Mouse (Mus musculus): ENCODE results near the gene Gm20509. TPM values are rescaled to one million over a fixed set of nuclear protein-coding genes. Genes with fewer than 3 reads are reported as not detected.
A peak's percentile ranks its signal among the peaks of the same experiment; 100 is the strongest.
"Not testable (repeated sequence)": the region's sequence is repeated elsewhere in the genome, so short reads cannot be mapped to it uniquely, and the experiment has no call there.

Gm20509 gene
- total RNA-seq (2021) = not detected
- long read RNA-seq = 0 reads

DNA sequence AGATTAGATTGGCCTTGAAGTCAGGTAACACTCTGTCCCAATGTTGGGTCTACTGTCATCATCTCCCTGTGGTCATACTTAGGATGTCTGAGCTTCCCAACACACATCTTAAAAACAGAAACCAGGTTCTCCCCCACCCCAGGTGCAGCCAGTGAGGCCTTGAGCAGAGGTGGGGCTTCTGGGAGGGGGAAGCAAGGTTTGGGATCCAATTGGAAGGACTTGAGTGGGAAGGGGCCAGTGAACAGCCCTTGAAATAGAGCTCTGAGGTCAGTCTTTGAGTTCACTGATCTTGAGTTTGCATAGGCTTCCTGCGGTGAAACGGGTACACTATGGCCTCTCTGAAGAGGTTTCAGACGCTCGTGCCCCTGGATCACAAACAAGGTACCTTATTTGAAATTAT is at the start of gene Gm20509:
TSS of gene Gm20509 (plus strand) at position 290 of the 400 bp plus-strand sequence.
- no peak for DNase-seq (ENCODE audit: low spot score in 2 of 2)

DNA sequence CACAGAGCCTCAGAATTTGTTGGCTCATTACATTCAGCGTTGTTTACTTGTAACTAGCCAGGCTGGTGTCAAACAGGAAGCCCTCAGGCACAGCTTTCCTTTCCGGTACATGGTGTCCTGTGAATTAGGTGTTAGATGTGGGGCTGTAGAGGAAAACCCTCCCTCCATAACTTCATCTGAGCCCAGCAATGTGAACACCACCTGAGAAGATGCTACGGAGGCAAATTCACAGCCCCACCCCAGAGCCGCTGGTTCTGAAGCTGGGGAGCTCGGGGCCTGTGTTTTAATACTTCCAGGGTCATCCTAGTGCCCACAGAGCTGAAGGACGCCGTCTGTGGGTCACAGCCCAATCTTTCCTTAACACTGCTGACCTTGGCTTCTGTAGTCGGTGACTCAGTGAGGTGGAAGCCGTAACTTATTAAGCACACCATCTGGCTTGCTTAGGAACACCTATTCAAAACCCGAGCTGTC is 46.8 kb upstream of the Gm20509 start:
- DNase-seq (ENCODE audit: low spot score in 2 of 2) = no peak

DNA sequence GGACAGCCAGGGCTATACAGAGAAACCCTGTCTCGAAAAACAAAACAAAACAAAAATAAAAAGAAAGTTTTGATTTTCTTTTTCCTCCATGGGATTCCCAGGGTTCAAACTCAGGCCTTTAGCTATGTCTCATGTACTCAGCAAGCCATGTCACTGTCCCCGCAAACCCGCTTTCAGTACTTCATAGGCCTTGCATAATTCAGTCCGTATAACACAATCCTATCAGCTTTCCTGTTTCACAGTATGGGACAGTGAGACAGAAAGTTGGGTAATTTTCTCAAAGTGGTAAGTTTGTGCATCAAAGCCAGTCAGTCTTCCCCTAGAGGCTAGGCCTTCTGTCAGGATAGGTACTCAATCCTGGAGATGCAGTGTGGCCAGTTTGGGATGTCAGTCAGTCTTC is 43.0 kb upstream of the Gm20509 start:
- no peak for DNase-seq (ENCODE audit: low spot score in 2 of 2)

DNA sequence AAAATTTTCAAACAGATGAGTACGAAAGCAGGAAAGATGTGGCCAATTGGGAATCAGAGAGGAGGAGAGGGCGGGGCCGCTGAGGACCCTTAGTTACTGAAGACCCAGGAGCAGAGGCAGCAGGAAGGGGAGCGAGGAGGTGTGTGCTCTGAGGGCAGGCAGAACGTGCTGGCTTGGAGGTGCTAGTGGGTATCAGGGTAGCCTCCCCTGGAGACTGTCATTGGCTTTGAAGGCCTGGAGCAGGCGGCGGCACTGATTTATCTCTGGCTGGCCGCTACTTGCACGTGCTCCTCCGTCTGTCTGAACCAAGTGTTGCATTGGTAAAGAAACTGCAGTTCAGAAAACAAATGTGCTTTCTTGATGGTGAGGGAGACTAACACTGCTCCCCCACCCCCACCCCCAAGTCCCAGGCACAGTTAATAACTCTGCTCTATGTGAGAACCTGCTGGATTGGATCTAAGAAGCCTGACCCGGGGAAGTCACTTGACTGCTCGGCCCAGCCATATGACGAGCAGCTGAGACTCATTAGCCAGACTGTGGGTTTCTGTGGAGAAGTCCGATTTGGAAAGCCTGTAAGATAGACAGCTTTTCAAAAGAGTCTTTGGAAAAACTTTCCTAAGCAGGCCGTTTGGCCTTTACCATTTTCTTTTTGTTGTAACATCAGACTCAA is 38.5 kb upstream of the Gm20509 start:
- DNase-seq (ENCODE audit: low spot score in 2 of 2) = peak in 1 of 2 experiments; percentile 24

- no peak for DNase-seq (ENCODE audit: low spot score in 2 of 2)
Measured at GRCm38 (mm10) chr9:73067086-73067485, 35.2 kb upstream of the Gm20509 start.

GRCm38 (mm10) chr9:73068230-73068679 is 34.0 kb upstream of the Gm20509 start:
- DNase-seq (ENCODE audit: low spot score in 2 of 2) = no peak

DNA sequence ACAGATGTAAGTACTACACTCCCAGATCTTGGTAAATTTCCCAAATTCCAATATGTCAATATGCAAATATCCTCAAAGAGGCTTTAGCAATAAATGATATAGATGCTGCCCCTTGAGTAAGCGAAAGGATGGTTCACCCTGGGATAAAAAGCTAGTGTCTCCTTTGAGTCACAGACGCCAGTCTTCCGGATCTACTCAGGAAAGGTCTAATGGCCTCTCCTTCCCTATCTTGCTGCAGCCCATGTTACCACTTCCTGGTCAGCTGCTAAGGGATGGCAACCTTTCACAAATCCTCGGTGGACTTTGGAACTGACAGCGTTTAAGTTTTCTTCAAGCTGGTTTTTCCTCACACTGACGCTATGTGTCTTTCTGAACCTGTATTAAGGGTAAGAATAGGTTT is 33.6 kb upstream of the Gm20509 start:
- DNase-seq (ENCODE audit: low spot score in 2 of 2) = no peak

GRCm38 (mm10) chr9:73070971-73071659 is 31.2 kb upstream of the Gm20509 start:
- no peak for DNase-seq (ENCODE audit: low spot score in 2 of 2)

- no peak for DNase-seq (ENCODE audit: low spot score in 2 of 2)
Measured at GRCm38 (mm10) chr9:73072426-73072825, 29.8 kb upstream of the Gm20509 start.

- DNase-seq (ENCODE audit: low spot score in 2 of 2) = no peak
Measured at GRCm38 (mm10) chr9:73073169-73073568, 29.1 kb upstream of the Gm20509 start.

DNA sequence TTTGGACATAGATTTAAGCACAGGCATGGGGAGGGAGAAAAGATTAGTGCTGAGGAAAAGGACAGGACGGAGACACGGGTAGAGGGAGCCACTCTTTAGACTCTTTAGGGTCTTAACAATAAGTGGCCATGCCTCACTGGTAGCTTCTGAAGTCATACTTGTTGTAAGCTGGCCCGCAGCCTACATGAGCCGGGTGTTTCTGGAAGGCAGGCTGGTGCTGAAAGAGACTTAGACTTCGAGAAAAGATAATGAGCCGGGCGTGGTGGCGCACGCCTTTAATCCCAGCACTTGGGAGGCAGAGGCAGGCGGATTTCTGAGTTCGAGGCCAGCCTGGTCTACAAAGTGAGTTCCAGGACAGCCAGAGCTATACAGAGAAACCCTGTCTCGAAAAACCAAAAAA is 22.9 kb upstream of the Gm20509 start:
- DNase-seq (ENCODE audit: low spot score in 2 of 2) = not testable (repeated sequence)

- DNase-seq (ENCODE audit: low spot score in 2 of 2) = no peak
Measured at GRCm38 (mm10) chr9:73079801-73080325, 22.4 kb upstream of the Gm20509 start.

GRCm38 (mm10) chr9:73082291-73083000 is 19.8 kb upstream of the Gm20509 start:
- DNase-seq (ENCODE audit: low spot score in 2 of 2) = no peak

DNA sequence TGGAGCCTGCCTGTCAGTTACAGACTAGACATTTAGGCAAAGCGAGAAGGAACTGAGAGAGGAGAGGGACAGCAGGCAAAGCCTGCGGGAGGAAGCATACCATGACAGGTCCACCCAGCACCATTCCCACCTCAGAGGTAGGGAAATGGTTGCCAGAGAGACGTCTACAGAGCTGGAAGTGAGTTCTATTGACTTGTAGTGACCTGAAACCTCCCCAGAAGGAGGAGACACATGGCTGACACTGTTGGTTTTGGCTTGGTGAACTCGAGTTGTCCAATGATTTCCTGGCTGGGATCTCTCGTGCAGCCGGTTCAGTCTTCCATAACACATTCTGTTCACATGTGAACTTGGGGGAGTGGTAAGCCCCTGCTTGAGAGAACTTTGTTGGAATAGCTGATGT is 18.3 kb upstream of the Gm20509 start:
- DNase-seq (ENCODE audit: low spot score in 2 of 2) = no peak

DNA sequence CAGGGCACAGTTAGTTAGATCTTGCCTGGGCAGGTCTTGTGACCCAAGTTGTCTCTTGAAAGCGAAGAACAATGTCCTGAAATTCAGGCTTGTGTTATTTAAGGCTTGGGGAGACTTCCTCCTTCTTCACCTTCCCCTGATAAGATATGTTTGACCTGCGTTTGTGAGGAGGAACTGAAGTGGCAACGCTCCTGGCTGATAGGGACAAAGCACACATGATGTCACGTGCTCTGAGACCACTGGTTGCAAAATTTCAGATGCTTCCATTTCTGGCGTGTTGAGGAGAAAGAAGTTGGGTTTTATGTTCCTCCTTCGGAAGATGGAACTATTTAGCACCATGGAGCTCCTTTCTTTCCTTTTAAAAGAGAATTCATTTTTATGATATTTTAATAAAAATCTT is 16.4 kb upstream of the Gm20509 start:
- DNase-seq (ENCODE audit: low spot score in 2 of 2) = no peak

DNA sequence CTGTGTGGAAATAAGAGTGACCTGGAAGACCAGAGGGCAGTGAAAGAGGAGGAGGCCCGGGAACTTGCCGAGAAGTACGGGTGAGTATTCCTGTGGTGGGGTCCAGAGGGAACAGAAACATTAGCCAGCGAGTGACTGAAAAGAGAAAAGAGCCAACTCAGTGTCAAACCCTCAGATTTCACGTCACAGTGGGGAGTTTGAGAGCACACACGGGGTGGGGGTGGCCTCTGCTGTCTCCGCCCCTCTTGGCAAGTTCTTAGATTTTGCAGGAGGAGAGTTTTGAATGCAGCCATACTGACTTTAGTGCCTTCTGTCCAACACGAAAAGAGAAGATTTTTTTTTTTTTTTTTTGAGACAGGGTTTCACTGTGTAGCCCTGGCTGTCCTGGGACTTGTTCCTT is 15.1 kb upstream of the Gm20509 start:
- no peak for DNase-seq (ENCODE audit: low spot score in 2 of 2)

DNA sequence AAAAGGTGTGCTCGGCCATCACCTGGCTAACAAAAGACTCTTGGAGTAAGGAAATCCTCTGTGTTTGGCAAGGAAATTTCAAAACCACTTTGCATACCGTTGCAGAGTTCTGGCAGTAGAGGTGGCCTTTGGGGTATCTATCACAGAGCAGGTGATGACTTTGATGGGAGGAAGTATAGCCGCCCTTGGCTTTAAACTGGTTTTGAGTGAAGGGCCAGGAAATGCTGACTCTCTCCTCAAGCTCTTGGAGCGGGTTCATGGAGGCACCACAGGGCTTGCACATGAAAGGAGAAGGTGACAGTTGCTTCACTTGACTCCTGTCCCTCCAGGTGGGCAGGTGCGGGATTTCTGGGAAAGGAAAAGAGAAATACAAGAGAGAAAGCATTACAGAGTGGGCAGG is 14.7 kb upstream of the Gm20509 start:
- DNase-seq (ENCODE audit: low spot score in 2 of 2) = no peak

DNA sequence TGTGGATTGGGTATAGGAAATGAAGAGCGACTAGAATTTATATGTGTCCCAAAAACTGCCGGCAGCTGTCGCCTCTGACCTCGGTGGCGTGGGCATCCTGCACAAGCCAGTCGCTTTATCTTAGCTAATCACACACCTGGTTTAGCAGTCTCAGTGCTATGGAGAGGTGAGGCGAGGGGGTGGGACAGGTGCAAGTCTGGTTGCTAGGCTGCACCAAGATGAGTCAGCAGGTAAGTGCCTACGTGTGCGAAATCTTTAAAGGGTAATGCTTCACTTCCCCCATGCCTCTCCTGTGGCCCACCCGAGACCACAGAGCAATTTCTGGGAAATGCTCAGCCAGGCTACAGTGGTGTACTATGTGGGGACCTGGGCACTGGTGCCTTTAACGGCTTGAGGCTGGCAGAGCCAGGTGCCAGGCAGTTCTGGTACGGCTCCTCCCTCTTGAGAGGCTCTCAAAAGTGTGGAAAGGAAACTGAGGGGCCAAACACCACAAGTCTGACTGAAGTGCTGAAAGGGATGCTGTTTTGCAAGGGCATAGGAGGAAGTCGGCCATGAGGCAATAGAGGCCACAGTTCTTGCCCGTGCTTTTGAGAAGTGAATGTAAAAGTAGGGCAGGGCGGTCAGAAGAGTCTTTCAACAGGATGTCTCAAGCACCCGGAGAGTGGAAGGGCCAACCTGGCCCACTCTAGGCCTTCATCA is 12.9 kb upstream of the Gm20509 start:
- no peak for DNase-seq (ENCODE audit: low spot score in 2 of 2)

DNA sequence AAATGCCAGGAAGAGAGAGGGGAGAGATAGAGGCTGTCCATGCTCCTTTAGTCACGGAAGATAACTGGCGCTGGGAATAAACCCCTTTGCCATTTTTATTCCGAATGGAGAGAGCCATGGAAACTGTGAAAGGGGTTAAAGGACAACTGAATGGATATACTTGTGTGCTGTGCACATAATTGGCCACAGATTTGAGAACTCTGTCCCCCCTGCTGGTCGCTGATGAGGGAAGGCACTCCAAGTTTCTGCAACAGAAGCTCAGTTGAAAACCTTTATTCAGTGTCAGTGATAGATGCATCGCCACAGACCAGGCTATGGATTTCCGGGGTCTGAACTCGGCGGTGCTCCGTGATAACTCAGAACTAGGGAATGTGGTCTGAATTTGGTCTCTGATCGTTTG is 12.1 kb upstream of the Gm20509 start:
- DNase-seq (ENCODE audit: low spot score in 2 of 2) = no peak

DNA sequence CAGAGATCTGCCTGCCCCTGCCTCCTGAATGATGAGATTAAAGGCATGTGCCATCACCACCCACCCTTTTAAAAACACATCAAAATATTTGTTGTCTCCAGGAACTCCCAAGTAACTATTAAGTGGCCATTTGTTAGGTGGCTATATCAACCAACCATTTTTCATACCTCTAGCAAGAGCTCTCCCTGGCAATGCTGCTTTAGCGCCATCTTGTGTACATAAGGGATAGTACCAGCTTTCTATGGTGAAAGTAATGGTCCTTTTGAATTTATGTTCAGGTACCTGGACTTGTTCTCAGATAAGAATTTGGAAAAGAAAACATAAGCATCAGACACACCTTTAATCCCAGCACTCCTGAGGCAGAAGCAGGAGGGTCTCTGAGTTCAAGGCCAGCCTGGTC is 10.5 kb upstream of the Gm20509 start:
- peak; percentile 26 to 45 for DNase-seq (ENCODE audit: low spot score in 2 of 2)

DNA sequence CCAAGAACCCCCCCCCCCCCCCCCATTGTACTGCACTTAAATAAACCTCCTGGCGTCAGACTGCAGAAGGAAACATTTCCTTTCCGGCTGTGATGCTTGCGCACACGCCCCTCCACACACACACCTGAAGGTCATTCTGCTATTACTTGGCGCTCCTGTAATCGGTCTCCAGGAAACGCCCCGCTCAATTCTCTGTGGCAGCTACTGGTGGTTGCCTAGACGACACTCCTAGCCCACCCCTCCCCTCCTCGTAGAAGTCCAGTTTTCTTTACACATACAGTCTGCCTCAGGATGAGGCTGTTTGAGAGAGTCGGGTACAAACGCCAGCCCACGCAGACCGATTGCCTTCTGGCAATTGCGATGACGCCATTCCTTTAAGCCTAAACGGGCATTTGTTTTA is 7.7 kb upstream of the Gm20509 start:
- DNase-seq (ENCODE audit: low spot score in 2 of 2) = no peak

All from layer of hippocampus, postnatal 10 days (tissue).